Mouse (Mus musculus) monocyte, adult 2 months (primary cell): ENCODE results near the gene Btg2.
A peak's percentile ranks its signal among the peaks of the same experiment; 100 is the strongest.

ENCODE experiments used
- DNase-seq, 2 experiments: peaks; one replicate each; pipeline ENCODE4 v3.0.0; 2022; ENCODE audit warnings: low spot score in 2 of 2, low read depth in 1 of 2

Btg2 gene

DNA sequence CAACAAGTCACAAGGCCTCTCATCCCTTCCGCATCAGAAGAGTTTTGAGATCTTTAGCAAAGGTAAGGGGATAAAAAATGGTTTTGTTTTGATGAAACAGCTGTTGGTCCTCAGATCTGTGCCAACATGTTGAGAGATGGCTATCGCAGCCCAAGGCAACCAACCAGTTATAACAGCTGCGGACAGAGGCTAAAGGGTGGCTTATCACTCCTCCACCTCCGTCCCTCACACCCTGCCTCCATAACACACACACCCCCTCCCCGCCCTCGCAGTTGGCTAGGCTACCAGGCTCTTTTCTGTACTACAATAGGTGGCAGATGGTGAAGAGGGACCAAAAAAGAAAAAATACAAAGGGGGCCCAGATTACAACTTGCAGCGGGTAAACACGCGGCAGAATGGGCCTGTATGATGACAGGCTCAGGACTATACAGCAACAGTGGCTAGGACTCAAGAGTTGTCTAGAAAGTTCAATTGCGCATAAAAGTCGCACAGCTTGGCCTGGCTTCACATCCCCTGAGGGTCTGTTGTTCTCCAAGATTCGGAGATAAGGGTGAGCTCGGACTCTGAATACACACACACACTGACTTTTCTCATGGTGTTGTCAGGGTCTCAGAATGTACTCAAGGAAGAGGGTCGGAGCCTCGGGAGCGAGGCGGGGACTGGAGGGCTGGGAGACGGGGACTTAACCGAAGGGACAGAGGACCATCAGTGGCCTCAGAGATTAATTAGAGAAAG, 692 bp downstream of the Btg2 start:
- DNase-seq, result no peak

DNA sequence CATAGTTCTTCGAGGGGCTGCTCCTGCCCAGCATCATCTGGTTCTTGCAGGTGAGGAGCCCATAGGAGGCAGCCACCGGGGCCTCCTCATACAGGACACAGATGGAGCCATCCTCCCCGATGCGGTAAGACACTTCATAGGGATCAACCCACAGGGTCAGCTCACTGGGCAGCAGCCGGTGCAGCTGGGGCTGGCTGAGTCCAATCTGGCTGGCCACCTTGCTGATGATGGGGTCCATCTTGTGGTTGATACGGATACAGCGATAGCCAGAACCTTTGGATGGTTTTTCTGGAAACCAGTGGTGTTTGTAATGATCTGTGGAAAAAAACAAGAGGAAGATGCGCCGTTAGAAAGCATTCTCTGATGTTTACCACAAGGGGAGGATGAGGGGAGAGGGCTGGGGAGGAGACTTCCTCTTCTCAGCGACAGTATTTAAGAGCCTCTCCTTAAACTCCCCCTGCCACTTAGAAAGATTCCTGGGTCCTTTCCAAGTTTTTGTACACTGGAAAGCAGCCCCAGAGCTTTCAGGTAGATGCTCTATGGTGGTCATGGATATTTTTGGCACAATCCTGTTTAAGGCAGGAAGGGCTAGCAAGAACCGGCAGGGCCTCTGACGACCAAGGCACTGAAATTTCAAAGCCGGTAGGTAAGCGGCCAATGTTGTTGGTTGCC, 1.4 kb downstream of the Btg2 start:
- DNase-seq, result no peak

DNA sequence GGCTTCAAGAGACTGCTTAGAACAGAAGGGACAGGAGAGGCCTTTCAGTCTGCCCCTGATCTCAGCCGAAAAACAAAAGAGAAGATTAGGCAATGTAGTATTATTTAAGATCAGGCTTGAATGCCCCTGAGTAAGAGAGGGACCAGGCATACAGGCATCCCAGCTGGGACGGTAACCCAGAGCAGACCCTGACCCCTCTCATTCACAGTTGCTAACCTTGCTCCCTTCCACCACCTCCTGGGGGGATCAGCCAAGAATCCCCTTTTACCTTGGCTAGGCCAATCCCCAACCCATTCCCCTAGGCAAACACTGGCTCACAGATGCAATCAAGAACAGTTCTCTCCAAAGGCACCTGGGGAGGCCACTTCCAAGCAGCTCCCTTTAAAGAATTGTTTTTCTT, 2.1 kb downstream of the Btg2 start:
- no peak for DNase-seq

DNA sequence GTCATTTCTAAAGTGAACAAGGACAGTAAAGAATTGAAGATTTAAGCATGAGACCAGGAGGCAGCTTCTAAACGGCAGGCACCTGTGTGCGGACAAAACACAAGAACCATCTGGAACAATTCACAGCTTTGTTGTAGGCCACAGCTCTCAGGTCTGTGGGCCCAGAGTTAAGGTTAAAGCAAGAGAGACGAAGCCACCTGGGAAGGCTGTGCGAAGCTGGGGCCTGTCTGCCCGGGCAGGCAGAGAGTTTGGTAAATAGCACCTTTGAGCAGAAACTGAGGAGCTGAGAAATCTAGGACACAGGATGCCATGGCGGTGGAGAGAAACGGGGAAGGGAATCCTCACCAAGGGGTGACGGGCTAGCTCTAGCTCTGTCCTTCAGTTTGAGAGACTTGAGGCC, 3.4 kb downstream of the Btg2 start:
- no peak for DNase-seq

DNA sequence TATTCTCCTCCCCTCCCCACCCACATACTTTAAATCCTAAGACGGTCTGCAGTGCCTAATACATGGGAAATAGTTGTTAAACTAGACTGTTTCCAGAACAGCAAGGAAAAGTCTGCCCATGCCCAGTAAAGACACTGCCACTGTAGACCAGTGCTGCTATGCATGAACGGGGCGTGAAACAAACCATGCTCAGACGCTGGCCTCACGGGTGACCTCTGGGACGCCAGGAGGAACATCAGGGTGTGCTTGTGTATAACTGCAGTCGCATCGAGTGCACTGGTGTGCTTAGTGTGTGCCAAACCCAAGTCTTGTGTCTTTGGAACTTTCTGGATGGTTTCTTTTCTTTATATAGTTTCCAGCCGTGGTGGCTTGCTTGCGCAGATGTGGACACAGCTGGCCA, 4.3 kb downstream of the Btg2 start:
- no peak for DNase-seq

DNA sequence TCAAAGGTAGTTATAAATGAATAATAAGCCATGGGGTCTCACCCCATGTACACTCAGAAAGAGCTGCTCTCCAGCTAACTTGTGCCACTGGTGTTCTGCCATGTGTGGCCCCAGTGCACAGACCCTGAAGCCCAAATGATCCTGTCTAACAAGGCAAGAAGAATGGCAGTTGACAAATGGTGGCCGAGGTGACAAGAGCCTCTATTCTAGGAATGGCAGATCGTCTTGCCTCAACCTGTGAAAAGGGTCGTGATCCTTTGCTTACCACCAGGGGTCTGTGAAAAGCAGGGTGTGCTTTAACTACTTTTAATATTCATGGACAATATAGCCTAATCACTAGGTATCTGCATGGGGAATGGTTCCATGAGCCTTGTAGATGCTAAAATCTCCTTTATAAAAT, 4.7 kb downstream of the Btg2 start:
- no peak for DNase-seq

DNA sequence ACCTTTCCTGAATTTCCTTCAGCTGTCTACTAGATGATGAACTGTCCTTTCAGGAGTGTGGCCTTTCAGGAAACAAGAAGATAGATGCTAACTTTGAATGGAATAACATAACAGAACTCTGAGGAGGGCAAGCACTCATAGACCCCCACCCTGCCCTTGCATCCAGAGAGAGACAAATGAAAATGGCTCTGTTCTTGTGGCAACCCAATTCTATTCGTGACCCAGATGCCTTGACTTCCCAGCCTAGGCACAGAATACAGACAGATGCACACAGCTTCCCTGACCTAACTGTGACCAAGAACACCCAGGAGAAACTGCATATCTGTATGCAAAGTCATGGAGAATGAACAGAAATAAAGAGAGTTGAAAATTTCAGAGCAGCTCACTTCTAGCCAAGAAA, 5.3 kb downstream of the Btg2 start:
- DNase-seq, result no peak

DNA sequence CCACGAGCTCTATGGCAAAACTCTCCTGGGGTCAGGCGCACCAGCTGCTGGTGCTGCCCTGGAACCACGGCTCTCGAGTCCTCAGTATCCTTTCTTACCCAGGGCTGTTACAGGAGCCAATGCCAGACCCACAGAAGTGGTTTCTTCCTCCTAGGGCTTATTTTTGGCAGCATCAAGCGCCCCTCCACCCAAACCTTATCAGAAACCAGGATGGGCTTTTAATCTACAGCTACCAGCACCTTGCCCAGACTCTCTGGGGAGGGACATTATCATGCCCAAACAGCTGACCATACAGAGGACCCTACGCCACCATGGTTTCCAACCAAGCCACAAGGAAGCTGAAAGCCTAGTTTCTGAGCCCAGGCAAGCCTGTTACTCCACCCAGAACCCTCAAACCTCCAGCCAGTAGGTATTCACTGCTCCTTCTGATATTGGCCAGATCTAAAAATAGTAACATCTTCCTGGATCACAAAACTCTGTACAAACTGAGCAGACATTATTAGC, 5.8 kb downstream of the Btg2 start:
- DNase-seq, result no peak

DNA sequence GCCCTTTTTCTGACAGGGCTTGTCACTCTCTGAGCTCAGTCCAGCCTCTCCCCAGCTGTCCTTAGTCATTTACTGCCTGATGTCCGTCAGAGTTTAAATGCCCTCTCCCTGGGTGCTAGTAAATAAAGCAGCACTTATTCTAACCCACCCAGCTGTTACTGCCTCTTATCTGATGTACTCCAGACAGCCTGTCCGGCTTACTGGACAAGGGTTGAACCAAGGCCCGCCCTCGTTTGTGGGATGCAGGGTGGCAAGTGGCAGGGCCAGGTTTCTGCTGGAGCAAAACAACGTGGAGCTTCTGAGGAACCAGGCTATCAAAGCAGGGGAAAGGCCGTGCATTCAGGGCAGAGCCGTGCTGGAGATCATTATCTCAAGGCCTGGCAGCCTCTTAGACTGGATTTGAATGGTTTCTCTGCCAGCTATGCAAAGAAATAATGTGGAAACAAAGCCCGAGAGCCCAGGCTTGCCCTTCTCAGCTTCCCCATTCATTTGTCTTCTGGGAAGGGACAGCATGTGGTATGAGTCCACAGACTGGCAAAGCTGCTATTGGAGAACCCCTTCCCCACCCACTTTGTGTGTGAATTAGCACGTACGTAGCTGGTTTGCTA, 7.4 kb downstream of the Btg2 start:
- DNase-seq, result no peak

GRCm38 (mm10) chr1:134070099-134070669, 8.7 kb downstream of the Btg2 start:
- no peak for DNase-seq

- DNase-seq, result no peak
Measured at GRCm38 (mm10) chr1:134067143-134067619, 11.7 kb downstream of the Btg2 start.

DNA sequence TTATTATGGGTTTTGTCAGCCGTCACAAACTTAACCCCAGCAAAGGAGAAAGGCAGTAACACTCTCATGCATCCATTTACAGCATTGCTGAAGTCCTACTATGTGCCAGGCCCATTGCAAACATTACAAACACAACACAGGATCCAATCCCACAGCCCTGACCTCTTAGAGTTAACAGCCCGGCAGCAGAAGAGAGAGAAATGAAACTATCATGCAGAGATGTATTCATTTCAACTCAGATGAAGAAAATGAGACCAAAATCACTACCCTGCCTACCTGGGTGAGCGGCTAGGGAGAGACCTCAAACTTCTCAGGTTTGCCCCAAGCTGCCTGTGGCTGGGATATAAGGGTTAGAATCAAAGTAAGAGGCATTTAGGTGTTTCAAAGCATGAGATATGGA, 12.4 kb downstream of the Btg2 start:
- DNase-seq, result no peak

- DNase-seq, result peak; percentile 74 to 86
Measured at GRCm38 (mm10) chr1:134065241-134065809, 13.6 kb downstream of the Btg2 start.

DNA sequence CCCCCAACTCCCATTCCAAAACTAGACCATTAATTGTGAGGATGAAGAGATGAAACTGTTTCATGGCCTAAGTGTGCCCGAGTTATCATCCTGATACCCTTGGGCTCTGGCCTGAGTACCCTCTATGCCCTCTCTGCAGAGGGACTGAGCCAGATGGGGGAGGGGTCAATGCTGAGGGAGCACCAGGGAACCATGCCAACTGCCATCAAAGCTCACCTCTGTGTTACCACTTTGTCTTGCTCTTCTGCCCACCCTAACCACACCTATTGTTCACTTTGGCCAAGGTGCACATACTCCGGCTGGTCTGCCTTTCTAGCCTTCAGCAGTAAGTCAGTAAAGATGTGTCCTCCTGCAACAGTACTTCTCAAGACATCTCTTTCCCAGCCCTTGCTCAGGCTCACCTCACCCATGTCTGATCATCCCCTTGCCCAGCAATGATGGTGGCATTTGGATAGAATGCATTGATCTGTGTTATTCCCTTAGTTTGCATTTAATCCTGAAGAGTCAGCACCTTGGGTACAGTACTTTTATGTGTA, 14.6 kb downstream of the Btg2 start:
- DNase-seq, result no peak

- no peak for DNase-seq
Measured at GRCm38 (mm10) chr1:134063773-134064125, 15.2 kb downstream of the Btg2 start.

DNA sequence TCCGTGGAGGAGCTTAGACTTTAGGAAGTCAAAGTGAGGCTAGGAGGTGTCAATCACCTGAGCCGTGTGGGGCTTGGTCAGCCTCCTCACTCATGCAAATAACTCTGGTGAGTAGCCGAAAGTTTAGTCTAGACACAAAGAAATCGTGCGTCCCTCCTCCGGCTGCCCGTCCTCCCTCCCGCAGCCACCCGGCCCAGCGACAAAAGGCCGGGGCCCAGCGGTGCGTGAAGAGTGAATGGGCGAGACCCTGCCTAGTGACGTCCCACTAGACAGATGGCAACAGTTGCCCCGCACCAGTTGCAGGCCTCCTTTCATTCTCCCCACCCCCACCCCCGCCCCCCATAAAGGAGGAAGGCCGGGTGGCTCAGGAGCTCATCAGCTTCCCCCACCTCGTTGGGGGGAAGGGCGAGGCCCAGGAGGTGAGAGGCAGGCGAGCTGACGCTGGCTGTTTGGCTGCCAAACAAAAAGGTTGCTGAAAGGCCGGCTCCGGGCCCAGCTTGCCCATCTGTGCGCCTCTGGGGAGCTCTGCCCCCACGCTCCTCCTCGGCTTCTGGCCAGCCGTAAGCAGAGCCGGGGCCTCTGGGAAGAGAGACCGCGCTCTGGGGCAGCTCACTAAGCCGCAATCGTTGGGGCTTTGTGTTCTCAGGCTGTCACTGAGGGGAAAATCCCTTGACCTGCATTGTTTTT, 15.7 kb downstream of the Btg2 start:
- DNase-seq, result no peak

DNA sequence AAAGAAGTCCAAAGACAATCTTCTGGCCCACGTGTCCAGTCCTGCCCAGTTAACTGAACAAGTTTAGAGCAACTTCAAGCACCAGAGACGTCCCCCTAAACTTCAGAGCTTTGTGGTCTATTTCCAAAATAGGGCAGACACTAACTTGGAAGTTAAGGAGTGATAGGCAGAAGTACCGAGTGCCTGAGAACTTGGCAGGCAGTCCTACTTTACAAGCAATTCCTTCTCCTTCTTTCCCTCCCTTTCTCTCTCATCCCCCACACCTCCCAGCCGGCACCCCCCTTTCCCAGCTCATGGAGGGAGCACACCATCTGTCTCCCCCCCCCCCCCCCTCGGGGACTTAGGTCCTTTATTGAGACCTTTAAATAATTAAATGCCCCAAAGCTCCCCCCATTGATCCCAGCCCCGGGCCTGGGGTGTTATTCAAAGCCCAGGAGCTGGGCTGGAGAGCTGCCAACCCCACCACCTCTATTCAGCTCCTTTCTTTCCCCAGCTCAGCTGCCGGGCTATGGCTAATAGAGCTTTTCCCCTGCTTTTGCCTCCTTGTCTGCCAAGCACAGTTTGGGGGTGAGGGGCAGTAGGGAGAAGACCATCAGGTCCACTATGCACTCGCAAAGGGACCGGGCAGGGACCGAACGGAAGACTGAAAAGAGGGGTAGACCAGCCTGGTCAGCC, 16.4 kb downstream of the Btg2 start:
- DNase-seq, result no peak

- no peak for DNase-seq
Measured at GRCm38 (mm10) chr1:134061915-134062314, 17.0 kb downstream of the Btg2 start.

- peak; percentile 51 to 72 for DNase-seq
Measured at GRCm38 (mm10) chr1:134060849-134061569, 17.9 kb downstream of the Btg2 start.
